Mouse (Mus musculus): ENCODE results near the gene Cmah. TPM values are rescaled to one million over a fixed set of nuclear protein-coding genes. Genes with fewer than 3 reads are reported as not detected.

Cmah gene
- polyA plus RNA-seq, 1 experiment from 2014 or later, result 0.13 TPM

DNA sequence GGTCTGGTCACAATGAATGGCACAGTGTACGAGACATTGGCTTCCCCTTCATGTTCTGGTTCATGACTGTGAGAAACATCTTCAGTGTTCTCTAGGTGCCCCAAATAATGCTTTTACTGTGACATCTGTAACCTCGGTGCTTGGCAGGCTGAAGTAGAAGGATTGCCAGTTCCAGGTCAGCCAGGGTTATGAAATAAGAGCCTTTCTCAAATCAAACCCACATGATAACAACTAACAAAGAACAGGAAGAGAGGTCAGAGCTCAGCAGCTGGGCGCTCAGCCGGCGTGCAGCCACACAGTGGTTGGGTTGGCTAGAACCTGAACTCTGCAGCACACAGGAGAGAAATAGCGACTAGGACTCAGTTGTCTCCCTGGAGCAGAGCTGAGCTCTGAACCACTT is 115.1 kb downstream of the Cmah start:
- no peak overlapping the region for H3K4me3 ChIP-seq (ENCODE audit: low read depth, low read length)
- no peak overlapping the region for H3K4me2 ChIP-seq (ENCODE audit: low read depth, severe bottlenecking)
- ATAC-seq (ENCODE audit: insufficient number of reproducible peaks, low FRiP score, low TSS enrichment, low read depth) (no peak), DNase-seq (ENCODE audit: low spot score) (peak; percentile 35)
- H3K4me1 ChIP-seq (ENCODE audit: control insufficient read depth, insufficient read depth, low read length), result peaks cover 6% of the 10 kb centered on the region; the same call in 1 of the 2 replicates
- H3K27me3 ChIP-seq (ENCODE audit: control insufficient read depth, insufficient read depth, low read length), result no peaks in the 10 kb centered on the region
- no peaks in the 10 kb centered on the region for H3K9me3 ChIP-seq (ENCODE audit: control insufficient read depth, low read length)
- H3K27ac ChIP-seq (replicated peaks; ENCODE audit: low read depth, low read length), result no peak overlapping the region
- H3K9ac ChIP-seq (ENCODE audit: low read length), result no peak overlapping the region
- H3K36me3 ChIP-seq (ENCODE audit: control insufficient read depth, insufficient read depth, low read length), result no peaks in the 10 kb centered on the region
- WGBS, result 21% methylated on average over 6 of the region's 6 CpGs

DNA sequence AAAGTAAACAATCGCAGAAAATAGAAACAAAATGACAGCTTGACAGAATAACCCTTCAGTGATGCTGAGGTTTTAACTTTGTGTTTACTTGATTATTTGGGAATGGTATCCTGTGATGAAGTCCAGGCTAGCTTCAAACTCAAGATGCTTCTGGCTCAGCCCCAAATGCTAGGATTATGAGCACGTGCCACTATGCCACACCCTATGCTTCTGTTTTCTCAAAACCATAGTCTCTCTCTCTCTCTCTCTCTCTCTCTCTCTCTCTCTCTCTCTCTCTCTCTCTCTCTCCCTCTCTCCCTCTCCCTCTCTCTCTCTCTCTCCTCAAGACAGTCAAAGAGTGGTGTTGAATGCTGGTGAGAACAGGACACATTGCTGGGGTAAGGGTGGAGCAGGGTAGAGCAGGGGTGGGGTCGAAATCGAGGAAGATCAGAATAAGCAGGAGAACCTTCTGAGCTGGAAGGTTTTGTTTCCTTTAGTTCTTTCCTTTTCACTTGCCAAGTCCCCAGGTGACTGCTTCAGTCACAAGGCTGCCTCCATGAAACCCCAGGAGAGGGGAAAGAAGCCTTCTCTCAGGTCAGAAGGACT is 116.7 kb downstream of the Cmah start:
- Histone ChIP-seq H3K27ac (replicated peaks; ENCODE audit: low read depth, low read length) (no peak overlapping the region), H3K9ac (ENCODE audit: low read length) (no peak overlapping the region), H3K27me3 (ENCODE audit: control insufficient read depth, insufficient read depth, low read length) (no peaks in the 10 kb centered on the region), H3K4me2 (ENCODE audit: low read depth, severe bottlenecking) (no peak overlapping the region), H3K4me1 (ENCODE audit: control insufficient read depth, insufficient read depth, low read length) (peaks cover 6% of the 10 kb centered on the region; the same call in 1 of the 2 replicates), H3K36me3 (ENCODE audit: control insufficient read depth, insufficient read depth, low read length) (no peaks in the 10 kb centered on the region), H3K4me3 (ENCODE audit: low read depth, low read length) (no peak overlapping the region), H3K9me3 (ENCODE audit: control insufficient read depth, low read length) (no peaks in the 10 kb centered on the region)
- DNase-seq (ENCODE audit: low spot score) (no peak), ATAC-seq (ENCODE audit: insufficient number of reproducible peaks, low FRiP score, low TSS enrichment, low read depth) (no peak)
- 88% methylated on average over 4 of the region's 4 CpGs for WGBS

DNA sequence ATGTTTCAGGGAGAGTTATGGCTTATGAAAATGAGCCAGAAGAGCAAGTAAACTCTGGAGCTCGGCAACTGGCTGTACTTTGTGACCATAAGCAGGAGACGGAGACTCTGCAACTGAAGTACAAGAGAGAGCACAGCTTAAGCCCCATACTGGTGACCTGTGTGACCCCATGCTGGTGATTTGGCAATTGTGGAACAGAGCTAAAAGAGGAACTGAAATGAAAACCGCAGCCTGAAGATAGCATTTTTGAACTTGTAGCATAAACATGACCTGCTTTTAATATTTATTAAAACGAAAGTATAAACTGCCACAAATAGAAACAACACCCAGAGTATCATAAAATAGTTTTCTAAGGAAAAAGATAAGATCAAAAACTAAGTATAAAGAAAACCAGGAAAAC is 117.5 kb downstream of the Cmah start:
- Histone ChIP-seq H3K27me3 (ENCODE audit: control insufficient read depth, insufficient read depth, low read length) (no peaks in the 10 kb centered on the region), H3K27ac (replicated peaks; ENCODE audit: low read depth, low read length) (no peak overlapping the region), H3K4me1 (ENCODE audit: control insufficient read depth, insufficient read depth, low read length) (peaks cover 6% of the 10 kb centered on the region; the same call in 1 of the 2 replicates), H3K36me3 (ENCODE audit: control insufficient read depth, insufficient read depth, low read length) (no peaks in the 10 kb centered on the region), H3K9me3 (ENCODE audit: control insufficient read depth, low read length) (no peaks in the 10 kb centered on the region), H3K4me2 (ENCODE audit: low read depth, severe bottlenecking) (no peak overlapping the region), H3K4me3 (ENCODE audit: low read depth, low read length) (no peak overlapping the region), H3K9ac (ENCODE audit: low read length) (no peak overlapping the region)
- DNase-seq (ENCODE audit: low spot score) (no peak), ATAC-seq (ENCODE audit: insufficient number of reproducible peaks, low FRiP score, low TSS enrichment, low read depth) (no peak)
- WGBS, result 65% methylated on average over 4 of the region's 4 CpGs

DNA sequence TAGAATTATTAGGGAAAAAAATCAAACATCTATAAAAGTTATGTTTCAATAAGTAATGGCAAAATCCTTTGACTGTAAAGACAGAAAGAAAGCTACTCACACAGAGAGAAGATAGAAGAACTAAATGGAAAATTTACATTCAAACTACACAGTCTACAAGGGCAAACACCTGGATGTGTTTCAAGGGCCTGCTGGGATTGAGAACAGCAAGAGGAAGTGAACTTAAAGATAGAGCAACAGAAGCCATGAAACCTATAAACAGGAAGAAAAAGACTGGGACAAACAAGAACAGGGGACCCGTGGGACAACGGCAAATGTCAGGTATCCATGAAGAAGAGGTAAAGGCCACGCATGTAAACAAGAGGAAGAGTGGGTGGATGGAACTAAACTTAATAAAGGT is 118.0 kb downstream of the Cmah start:
- 79% methylated on average over 3 of the region's 3 CpGs for WGBS
- Histone ChIP-seq H3K9me3 (ENCODE audit: control insufficient read depth, low read length) (no peaks in the 10 kb centered on the region), H3K9ac (ENCODE audit: low read length) (no peak overlapping the region), H3K4me3 (ENCODE audit: low read depth, low read length) (no peak overlapping the region), H3K4me1 (ENCODE audit: control insufficient read depth, insufficient read depth, low read length) (peaks cover 6% of the 10 kb centered on the region; the same call in 1 of the 2 replicates), H3K4me2 (ENCODE audit: low read depth, severe bottlenecking) (no peak overlapping the region), H3K36me3 (ENCODE audit: control insufficient read depth, insufficient read depth, low read length) (no peaks in the 10 kb centered on the region), H3K27ac (replicated peaks; ENCODE audit: low read depth, low read length) (no peak overlapping the region), H3K27me3 (ENCODE audit: control insufficient read depth, insufficient read depth, low read length) (no peaks in the 10 kb centered on the region)
- DNase-seq (ENCODE audit: low spot score) (no peak), ATAC-seq (ENCODE audit: insufficient number of reproducible peaks, low FRiP score, low TSS enrichment, low read depth) (no peak)

DNA sequence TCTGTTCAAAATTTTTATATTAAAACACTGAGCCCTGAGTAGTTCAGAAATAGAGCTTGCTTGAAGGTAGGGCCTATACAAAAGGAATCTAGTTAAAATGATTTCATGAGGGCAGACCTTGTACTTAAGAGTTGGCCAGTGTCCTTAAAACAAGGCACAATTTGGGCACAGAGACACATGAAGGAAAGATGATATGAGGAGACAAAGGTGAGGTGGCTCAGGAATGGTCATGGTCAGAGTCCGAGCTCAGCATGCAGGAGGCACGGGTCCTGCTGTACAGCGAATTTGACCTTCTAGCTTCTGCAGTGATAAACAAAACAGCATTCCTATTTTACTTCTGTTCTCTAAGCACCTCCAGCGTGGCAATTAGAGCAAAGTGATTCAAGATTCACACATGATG is 118.9 kb downstream of the Cmah start:
- no peak for DNase-seq (ENCODE audit: low spot score)
- H3K36me3 ChIP-seq (ENCODE audit: control insufficient read depth, insufficient read depth, low read length), result no peaks in the 10 kb centered on the region
- ATAC-seq (ENCODE audit: insufficient number of reproducible peaks, low FRiP score, low TSS enrichment, low read depth), result no peak

DNA sequence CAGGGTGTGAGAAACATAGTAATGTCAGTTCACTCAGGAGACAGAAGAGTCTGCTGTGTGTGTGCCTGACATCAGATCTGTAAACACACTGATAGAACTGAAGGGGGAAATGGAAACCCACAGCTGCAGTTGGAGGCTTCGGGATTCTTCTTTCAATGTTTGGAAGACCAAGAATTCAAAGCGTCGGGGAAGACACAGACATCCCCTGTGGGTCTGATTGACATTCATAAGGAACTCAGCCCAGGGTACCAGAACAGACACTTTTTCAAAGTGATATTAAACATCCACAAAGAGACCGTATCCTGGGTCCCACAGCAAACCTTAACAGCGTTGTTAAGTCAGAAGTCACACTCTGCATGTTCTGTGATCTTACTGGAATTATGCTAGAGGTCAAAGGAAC is 119.8 kb downstream of the Cmah start:
- Histone ChIP-seq H3K27me3 (ENCODE audit: control insufficient read depth, insufficient read depth, low read length) (no peaks in the 10 kb centered on the region; the same call in 1 of the 2 replicates), H3K4me3 (ENCODE audit: low read depth, low read length) (no peak overlapping the region), H3K4me2 (ENCODE audit: low read depth, severe bottlenecking) (no peak overlapping the region), H3K36me3 (ENCODE audit: control insufficient read depth, insufficient read depth, low read length) (no peaks in the 10 kb centered on the region), H3K9me3 (ENCODE audit: control insufficient read depth, low read length) (no peaks in the 10 kb centered on the region), H3K4me1 (ENCODE audit: control insufficient read depth, insufficient read depth, low read length) (peaks cover 5% of the 10 kb centered on the region; the same call in 1 of the 2 replicates), H3K9ac (ENCODE audit: low read length) (no peak overlapping the region), H3K27ac (replicated peaks; ENCODE audit: low read depth, low read length) (no peak overlapping the region)
- ATAC-seq (ENCODE audit: insufficient number of reproducible peaks, low FRiP score, low TSS enrichment, low read depth) (no peak), DNase-seq (ENCODE audit: low spot score) (no peak)
- 70% methylated on average over 5 of the region's 5 CpGs for WGBS

More for the DNA sequence above, 118.9 kb downstream of the Cmah start:
- Histone ChIP-seq H3K9ac (ENCODE audit: low read length) (no peak overlapping the region), H3K9me3 (ENCODE audit: control insufficient read depth, low read length) (no peaks in the 10 kb centered on the region), H3K4me1 (ENCODE audit: control insufficient read depth, insufficient read depth, low read length) (peaks cover 6% of the 10 kb centered on the region; the same call in 1 of the 2 replicates), H3K27ac (replicated peaks; ENCODE audit: low read depth, low read length) (no peak overlapping the region), H3K4me3 (ENCODE audit: low read depth, low read length) (no peak overlapping the region), H3K27me3 (ENCODE audit: control insufficient read depth, insufficient read depth, low read length) (no peaks in the 10 kb centered on the region), H3K4me2 (ENCODE audit: low read depth, severe bottlenecking) (no peak overlapping the region)
- 84% methylated on average over 4 of the region's 4 CpGs for WGBS

DNA sequence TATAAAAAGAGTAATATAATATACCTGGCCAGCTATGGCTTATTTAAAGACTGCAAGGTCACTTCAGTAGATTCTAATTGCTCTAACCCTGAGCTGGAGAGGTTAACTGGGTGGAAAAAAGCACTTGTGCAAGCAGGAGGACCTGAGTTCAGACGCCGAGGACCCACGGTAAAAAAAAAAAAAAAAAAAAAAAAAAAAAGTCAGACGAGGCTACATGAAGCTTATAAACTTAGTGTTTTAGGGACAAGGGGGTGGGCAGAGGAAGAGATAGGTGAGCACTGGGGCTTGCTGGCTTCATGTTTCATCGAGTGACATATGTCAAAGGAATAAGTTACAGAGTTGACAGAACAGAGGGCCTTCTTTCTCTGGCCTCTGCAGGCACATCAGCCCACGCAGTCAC is 121.4 kb downstream of the Cmah start:
- Histone ChIP-seq H3K27me3 (ENCODE audit: control insufficient read depth, insufficient read depth, low read length) (no peaks in the 10 kb centered on the region; the same call in 1 of the 2 replicates), H3K9ac (ENCODE audit: low read length) (no peak overlapping the region), H3K36me3 (ENCODE audit: control insufficient read depth, insufficient read depth, low read length) (no peaks in the 10 kb centered on the region), H3K27ac (replicated peaks; ENCODE audit: low read depth, low read length) (no peak overlapping the region), H3K4me1 (ENCODE audit: control insufficient read depth, insufficient read depth, low read length) (no peaks in the 10 kb centered on the region), H3K4me2 (ENCODE audit: low read depth, severe bottlenecking) (no peak overlapping the region), H3K4me3 (ENCODE audit: low read depth, low read length) (no peak overlapping the region), H3K9me3 (ENCODE audit: control insufficient read depth, low read length) (no peaks in the 10 kb centered on the region)
- ATAC-seq (ENCODE audit: insufficient number of reproducible peaks, low FRiP score, low TSS enrichment, low read depth) (no peak), DNase-seq (ENCODE audit: low spot score) (no peak)
- WGBS, result 61% methylated on average over 6 of the region's 6 CpGs

DNA sequence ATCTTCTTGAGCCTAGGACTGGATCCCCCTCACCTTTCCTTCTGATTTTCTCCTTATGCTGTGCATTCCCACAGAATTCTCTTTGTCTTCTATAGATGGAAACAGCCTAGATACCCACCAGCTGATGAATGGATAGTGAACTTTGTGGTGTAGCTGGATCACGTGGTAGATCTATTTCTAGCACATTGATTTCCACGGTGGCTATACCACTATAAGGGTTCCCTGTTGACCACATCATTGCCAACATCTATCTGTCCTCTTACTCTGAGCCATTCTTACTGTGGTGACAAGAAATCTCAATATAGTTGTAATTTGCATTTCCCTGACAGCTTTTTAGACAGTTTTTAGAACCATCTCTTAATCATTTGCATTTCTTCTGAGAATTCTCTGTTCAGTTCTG is 124.3 kb downstream of the Cmah start:
- no peak overlapping the region for H3K4me3 ChIP-seq (ENCODE audit: low read depth, low read length)
- H3K36me3 ChIP-seq (ENCODE audit: control insufficient read depth, insufficient read depth, low read length), result no peaks in the 10 kb centered on the region
- H3K27me3 ChIP-seq (ENCODE audit: control insufficient read depth, insufficient read depth, low read length), result peaks cover 2% of the 10 kb centered on the region; the same call in 1 of the 2 replicates
- whole genome bisulfite sequencing, result 88% methylated on average over 2 of the region's 2 CpGs
- H3K9ac ChIP-seq (ENCODE audit: low read length), result no peak overlapping the region
- DNase-seq (ENCODE audit: low spot score) (no peak), ATAC-seq (ENCODE audit: insufficient number of reproducible peaks, low FRiP score, low TSS enrichment, low read depth) (no peak)
- H3K4me2 ChIP-seq (ENCODE audit: low read depth, severe bottlenecking), result no peak overlapping the region
- H3K9me3 ChIP-seq (ENCODE audit: control insufficient read depth, low read length), result no peaks in the 10 kb centered on the region
- H3K27ac ChIP-seq (replicated peaks; ENCODE audit: low read depth, low read length), result no peak overlapping the region
- no peaks in the 10 kb centered on the region for H3K4me1 ChIP-seq (ENCODE audit: control insufficient read depth, insufficient read depth, low read length)

DNA sequence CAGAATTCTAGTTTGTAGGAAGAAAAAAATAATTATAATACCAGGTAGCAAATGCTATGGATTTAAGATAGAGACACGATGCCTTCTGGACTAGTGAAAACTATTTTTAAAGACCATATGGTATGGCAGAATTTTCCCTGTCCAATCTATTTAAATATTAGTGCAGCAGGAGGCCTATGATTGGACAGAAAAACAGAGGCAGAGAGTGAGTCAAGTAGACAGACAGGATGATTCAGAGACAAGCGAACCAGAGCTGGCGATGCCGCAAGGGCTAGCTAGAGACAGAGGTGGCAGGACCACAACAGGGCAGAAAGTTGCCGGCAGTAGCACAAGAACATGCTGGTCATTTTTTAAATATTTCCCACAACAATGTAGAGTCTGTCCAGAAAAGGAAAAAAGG is 126.5 kb downstream of the Cmah start:
- 95% methylated on average over 5 of the region's 5 CpGs for WGBS
- Histone ChIP-seq H3K4me1 (ENCODE audit: control insufficient read depth, insufficient read depth, low read length) (no peaks in the 10 kb centered on the region), H3K4me3 (ENCODE audit: low read depth, low read length) (no peak overlapping the region), H3K9me3 (ENCODE audit: control insufficient read depth, low read length) (no peaks in the 10 kb centered on the region), H3K36me3 (ENCODE audit: control insufficient read depth, insufficient read depth, low read length) (no peaks in the 10 kb centered on the region), H3K4me2 (ENCODE audit: low read depth, severe bottlenecking) (no peak overlapping the region), H3K27ac (replicated peaks; ENCODE audit: low read depth, low read length) (no peak overlapping the region), H3K27me3 (ENCODE audit: control insufficient read depth, insufficient read depth, low read length) (peaks cover 2% of the 10 kb centered on the region; the same call in 1 of the 2 replicates), H3K9ac (ENCODE audit: low read length) (no peak overlapping the region)
- DNase-seq (ENCODE audit: low spot score) (no peak), ATAC-seq (ENCODE audit: insufficient number of reproducible peaks, low FRiP score, low TSS enrichment, low read depth) (no peak)
